Mouse (Mus musculus) heart, embryonic 15.5 days (tissue): ENCODE results near the gene BC024978. TPM values are rescaled to one million over a fixed set of nuclear protein-coding genes. Genes with fewer than 3 reads are reported as not detected.

Experiments
- ATAC-seq: fragments of 200-750 bp; cut with Nextera tagmentation; replicated peaks from 2 replicates; pipeline ENCODE4 v1.8.0; 2017; ENCODE audit warnings: low read depth, moderate TSS enrichment; ENCODE audit not compliant: insufficient number of reproducible peaks, insufficient read depth, low FRiP score
- H3K27ac ChIP-seq: fragments of 300-500 bp; sonication (generic); 2 replicates; pipeline ENCODE4 v1.5.1; 2015; ENCODE audit warnings: mild to moderate bottlenecking, inconsistent platforms
- H3K27me3 ChIP-seq: fragments of 300-500 bp; sonication (generic); 2 replicates; pipeline ENCODE4 v1.6.1; 2015; ENCODE audit warnings: inconsistent platforms
- H3K36me3 ChIP-seq: fragments of 300-500 bp; sonication (generic); 2 replicates; pipeline ENCODE4 v1.6.1; 2015; ENCODE audit warnings: mild to moderate bottlenecking, inconsistent platforms
- H3K4me1 ChIP-seq: fragments of 300-500 bp; sonication (generic); replicated peaks from 2 replicates; pipeline ENCODE4 v1.6.1; 2015; ENCODE audit warnings: inconsistent platforms
- H3K4me2 ChIP-seq: fragments of 300-500 bp; sonication (generic); 2 replicates; pipeline ENCODE4 v1.6.1; 2015; ENCODE audit warnings: inconsistent platforms, mild to moderate bottlenecking, moderate library complexity
- H3K4me3 ChIP-seq: fragments of 300-500 bp; sonication (generic); 2 replicates; pipeline ENCODE4 v1.5.1; 2015; ENCODE audit warnings: mild to moderate bottlenecking, inconsistent platforms
- H3K9ac ChIP-seq: fragments of 300-500 bp; sonication (generic); 2 replicates; pipeline ENCODE4 v1.6.1; 2015; ENCODE audit warnings: mild to moderate bottlenecking, inconsistent platforms
- H3K9me3 ChIP-seq: fragments of 300-500 bp; sonication (generic); replicated peaks from 2 replicates; pipeline ENCODE4 v1.6.1; 2016; ENCODE audit warnings: inconsistent platforms
- WGBS: fragments of 180-500 bp; shearing (Covaris S2); methylation state at CpG from one replicate; pipeline ENCODE4 v1.1.7; 2015; ENCODE audit warnings: mixed read lengths; 5-methylcytosine and 5-hydroxymethylcytosine counted together
- polyA plus RNA-seq: library from polyadenylated mRNA; unstranded; fragments of >200 nt; fragmentation: Nextera tagmentation; extraction: Ambion mirVana; gene quantifications from 2 replicates; pipeline ENCODE4 v1.2.1, GENCODE M21; 2015

BC024978 gene
- polyA plus RNA-seq, 1 experiment from 2014 or later: 2.6 TPM

DNA sequence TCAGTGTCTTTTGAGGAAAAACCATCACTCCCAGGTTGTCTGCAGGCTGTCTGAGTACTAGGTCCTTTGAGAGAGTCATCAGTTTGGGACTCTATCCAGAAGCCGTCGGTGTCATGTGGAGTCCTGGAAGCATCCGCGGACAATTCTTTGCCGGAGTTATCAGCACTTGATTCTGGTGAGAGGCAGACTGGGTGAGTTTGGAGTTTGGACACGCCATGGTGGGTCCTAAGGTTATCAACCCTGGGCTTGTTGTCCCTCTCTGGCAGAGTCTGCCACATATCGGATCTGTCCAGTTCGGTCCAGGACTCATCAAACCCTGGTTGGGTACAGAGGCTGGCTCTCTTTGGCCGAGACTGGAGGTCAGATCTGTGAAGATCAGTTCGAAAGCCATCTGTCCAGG lies 32.1 kb downstream of the BC024978 start:
- no peaks in the 10 kb centered on the region for H3K9me3 ChIP-seq
- WGBS: 1% methylated on average over 10 of the region's 10 CpGs
- H3K27me3 ChIP-seq: no peaks in the 10 kb centered on the region
- H3K4me1 ChIP-seq: peaks cover 48% of the 10 kb centered on the region
- no peaks in the 10 kb centered on the region for H3K36me3 ChIP-seq
- ATAC-seq: no peak
- peak overlapping the region; percentile 96 for H3K4me3 ChIP-seq
- peak overlapping the region; percentile 92 for H3K27ac ChIP-seq
- H3K9ac ChIP-seq: peak overlapping the region; percentile 89
- H3K4me2 ChIP-seq: peak overlapping the region; percentile 77

DNA sequence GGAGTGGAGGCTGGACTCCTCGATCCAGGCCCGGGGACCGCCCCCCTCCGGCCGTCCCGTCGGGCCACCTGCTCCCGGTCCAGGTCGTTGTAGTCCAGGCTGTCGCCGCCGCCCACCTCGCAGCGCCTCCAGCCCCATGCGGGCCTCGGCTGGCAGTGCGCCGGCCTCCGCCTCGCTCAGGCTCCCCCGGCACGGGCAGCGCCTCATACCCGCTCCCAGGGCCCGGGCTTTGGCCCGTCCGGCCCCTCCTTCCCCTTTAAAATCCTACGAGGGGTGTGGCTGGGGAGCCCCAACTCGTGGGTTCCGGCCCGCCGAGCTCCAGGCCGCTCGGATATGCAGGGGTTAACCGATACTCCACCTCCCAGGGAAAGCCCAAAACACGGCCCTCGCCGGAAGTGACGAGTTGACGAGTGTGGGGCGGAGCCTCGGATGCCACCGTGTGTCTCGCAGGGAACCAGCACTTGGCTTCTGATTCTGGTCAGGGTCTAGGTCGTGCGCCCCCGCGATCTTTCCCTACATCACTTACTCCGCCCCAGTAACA lies 32.8 kb downstream of the BC024978 start, which contains the start of gene Itpkc:
Itpkc (minus strand) TSS at position 381 of the 541 bp plus-strand sequence.
- peak within 1 kb of the TSS; percentile 77 for H3K4me2 ChIP-seq
- H3K9me3 ChIP-seq: no peaks in the 10 kb centered on the region
- H3K27me3 ChIP-seq: no peaks in the 10 kb centered on the region
- H3K36me3 ChIP-seq: no peaks in the 10 kb centered on the region
- H3K9ac ChIP-seq: peak within 1 kb of the TSS; percentile 89
- H3K27ac ChIP-seq: peak within 1 kb of the TSS; percentile 92
- ATAC-seq: peak; percentile 82
- H3K4me1 ChIP-seq: peaks cover 51% of the 10 kb centered on the region
- peak within 1 kb of the TSS; percentile 96 for H3K4me3 ChIP-seq
- WGBS: under 1% methylated on average over 49 of the region's 49 CpGs

DNA sequence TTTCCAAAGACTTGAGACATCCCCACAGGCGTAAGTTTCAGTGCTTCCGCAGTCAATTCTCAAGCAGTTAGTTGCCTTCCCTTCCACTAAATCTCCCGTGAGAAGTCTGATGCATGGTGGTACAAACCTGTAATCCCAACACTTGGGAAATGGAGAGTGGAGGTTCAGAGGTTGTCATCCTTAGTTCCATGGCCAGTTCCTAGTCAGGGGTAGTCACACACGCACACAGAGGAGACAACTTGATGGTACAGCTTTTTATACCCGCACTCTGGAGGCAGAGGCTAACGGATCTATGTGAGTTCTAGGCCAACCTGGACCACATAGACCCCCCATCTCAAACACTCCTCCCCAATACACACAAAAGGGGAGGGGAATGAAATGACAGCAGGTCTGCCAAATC lies 33.3 kb downstream of the BC024978 start:
- no peaks in the 10 kb centered on the region for H3K27me3 ChIP-seq
- 19% methylated on average over 6 of the region's 6 CpGs for WGBS
- peak overlapping the region; percentile 77 for H3K4me2 ChIP-seq
- ATAC-seq: no peak
- no peaks in the 10 kb centered on the region for H3K36me3 ChIP-seq
- peak overlapping the region; percentile 92 for H3K27ac ChIP-seq
- H3K9me3 ChIP-seq: no peaks in the 10 kb centered on the region
- H3K9ac ChIP-seq: peak overlapping the region; percentile 89
- peak overlapping the region; percentile 96 for H3K4me3 ChIP-seq
- H3K4me1 ChIP-seq: peaks cover 56% of the 10 kb centered on the region

DNA sequence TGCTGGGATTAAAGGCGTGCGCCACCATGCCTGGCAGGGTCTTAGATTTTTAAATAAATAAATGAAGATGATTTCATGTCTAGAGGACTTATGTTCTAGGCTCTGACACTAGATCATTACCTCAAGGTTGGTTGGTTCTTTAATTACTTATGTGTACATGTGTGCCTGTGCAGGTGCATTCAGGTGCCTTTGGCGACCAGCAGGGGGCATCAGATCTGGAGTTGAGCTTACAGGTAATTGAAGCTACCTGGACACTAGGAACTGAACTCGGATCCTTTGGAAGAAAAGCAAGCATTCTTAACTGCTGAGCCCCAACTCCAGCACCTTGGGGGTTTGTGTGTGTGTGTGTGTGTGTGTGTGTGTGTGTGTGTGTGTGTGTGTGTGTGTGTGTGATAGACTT lies 35.2 kb downstream of the BC024978 start:
- ATAC-seq: no peak
- no peaks in the 10 kb centered on the region for H3K27me3 ChIP-seq
- no peak overlapping the region for H3K9ac ChIP-seq
- H3K4me3 ChIP-seq: no peak overlapping the region
- H3K9me3 ChIP-seq: no peaks in the 10 kb centered on the region
- no peak overlapping the region for H3K4me2 ChIP-seq
- peaks cover 42% of the 10 kb centered on the region for H3K4me1 ChIP-seq
- no peaks in the 10 kb centered on the region for H3K36me3 ChIP-seq
- no peak overlapping the region for H3K27ac ChIP-seq
- WGBS: 67% methylated on average over 4 of the region's 4 CpGs

DNA sequence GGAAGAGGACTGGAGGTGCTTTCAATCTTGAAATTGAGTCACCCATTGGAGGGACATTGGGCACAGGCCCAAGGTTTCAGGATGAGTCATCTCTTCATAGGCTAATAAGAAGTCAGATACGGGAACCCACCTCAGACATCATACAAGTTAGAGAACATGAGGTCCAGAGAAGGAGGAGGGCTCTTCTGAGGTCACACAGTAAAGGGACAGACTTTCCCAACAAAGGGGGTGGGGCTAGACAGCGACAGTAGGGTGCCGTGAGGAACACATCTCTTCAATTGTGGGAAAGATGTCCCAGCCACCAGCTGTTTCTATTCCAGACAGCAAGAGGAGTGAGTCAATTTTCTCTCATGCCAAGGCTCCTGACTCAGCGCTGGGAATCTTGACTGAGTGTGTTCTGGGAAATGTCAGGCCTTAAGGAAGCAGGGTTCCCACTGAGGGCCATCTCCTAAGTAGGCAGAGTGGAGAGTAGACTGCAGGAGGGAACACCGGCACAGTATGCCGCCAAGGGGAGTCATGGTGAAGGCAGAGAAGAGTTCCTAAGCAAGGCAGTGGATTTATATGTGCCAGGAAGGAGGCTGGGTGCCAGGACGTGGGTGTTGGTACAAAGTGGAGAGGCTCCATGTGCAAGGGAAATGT lies 36.2 kb downstream of the BC024978 start:
- Histone ChIP-seq H3K27ac (peak overlapping the region; percentile 34; the same call in 1 of the 2 replicates), H3K4me2 (peak overlapping the region; percentile 75; the same call in 1 of the 2 replicates), H3K4me1 (peaks cover 32% of the 10 kb centered on the region), H3K4me3 (no peak overlapping the region; the same call in 1 of the 2 replicates), H3K27me3 (no peaks in the 10 kb centered on the region), H3K9me3 (no peaks in the 10 kb centered on the region), H3K36me3 (no peaks in the 10 kb centered on the region), H3K9ac (no peak overlapping the region)
- no peak for ATAC-seq
- 63% methylated on average over 7 of the region's 7 CpGs for WGBS

DNA sequence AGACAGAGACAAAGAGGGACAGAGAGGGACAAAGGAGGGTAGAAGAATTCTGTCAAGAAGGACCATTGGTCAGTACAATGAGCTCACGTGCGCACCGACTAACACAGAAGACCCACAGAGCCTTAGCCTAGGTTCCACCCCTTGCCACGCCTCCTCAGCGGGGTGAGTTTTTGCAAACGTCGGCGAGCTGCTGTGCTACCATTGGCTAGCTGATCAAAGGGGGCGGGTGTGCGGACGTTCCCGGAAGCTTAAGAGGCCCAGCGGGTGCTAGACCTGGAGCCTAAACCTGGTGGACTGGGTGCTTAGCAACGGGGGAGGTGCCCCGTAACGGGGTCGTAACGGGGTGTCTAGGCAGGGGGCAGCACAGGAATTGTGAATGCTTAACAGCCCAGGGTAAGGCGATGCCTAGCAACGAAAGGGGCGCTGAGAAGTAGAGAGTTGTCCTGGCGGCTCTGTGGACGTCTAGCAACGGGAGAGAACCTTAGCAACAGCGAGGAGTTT lies 37.2 kb downstream of the BC024978 start, which contains the start of gene Coq8b:
Coq8b (plus strand) TSS at position 243 of the 501 bp plus-strand sequence.
- H3K4me2 ChIP-seq: peak within 1 kb of the TSS; percentile 75
- peaks cover 22% of the 10 kb centered on the region for H3K4me1 ChIP-seq
- peak within 1 kb of the TSS; percentile 55 for H3K9ac ChIP-seq
- ATAC-seq: peak; percentile 90
- no peaks in the 10 kb centered on the region for H3K9me3 ChIP-seq
- H3K36me3 ChIP-seq: no peaks in the 10 kb centered on the region; the same call in 1 of the 2 replicates
- H3K4me3 ChIP-seq: peak within 1 kb of the TSS; percentile 69
- under 1% methylated on average over 25 of the region's 25 CpGs for WGBS
- H3K27ac ChIP-seq: peak within 1 kb of the TSS; percentile 48
- no peaks in the 10 kb centered on the region for H3K27me3 ChIP-seq

DNA sequence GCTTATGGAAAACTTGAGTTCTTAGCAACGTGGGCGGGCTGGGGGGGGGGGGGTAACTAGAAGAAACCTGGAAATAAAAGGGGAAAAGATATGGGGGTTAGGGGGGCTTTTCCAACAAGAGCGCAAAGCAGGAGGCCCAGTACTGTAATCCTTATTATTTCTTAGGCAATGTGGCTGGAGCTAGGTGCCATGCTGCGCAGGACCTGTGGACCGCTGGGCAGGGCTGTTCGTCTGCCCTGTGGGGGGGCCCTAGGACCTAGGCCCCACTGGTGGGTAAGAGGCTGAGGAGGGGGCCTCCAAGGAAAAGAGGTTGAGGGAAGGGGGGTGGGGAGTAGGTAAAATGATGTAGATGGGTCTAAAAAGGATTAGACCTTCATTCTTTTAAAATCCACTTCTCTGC lies 37.7 kb downstream of the BC024978 start:
- Histone ChIP-seq H3K4me3 (peak overlapping the region; percentile 69), H3K4me1 (peaks cover 21% of the 10 kb centered on the region), H3K9me3 (no peaks in the 10 kb centered on the region), H3K27me3 (no peaks in the 10 kb centered on the region), H3K9ac (peak overlapping the region; percentile 55), H3K4me2 (peak overlapping the region; percentile 75), H3K27ac (peak overlapping the region; percentile 48), H3K36me3 (no peaks in the 10 kb centered on the region; the same call in 1 of the 2 replicates)
- no peak for ATAC-seq
- WGBS: 4% methylated on average over 6 of the region's 6 CpGs

DNA sequence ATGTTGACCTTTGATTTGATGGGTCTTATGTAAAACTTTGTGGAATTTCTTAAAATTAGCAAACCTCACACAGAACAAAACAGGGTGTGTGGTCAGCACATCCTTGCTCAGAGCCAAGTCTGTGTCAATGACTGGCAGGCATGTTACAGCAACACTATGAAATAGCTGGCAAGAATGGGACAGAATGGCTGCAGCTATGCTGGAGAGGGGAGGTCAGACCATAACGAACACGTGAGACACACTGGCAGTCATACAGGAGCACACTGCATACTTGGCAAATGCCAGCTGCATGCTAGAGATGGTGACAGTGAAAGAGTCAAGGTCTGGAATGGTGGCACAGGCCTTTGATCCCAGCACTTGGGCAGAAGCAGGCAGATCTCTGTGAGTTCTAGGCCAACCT lies 40.1 kb downstream of the BC024978 start:
- H3K4me2 ChIP-seq: no peak overlapping the region
- 73% methylated on average over 2 of the region's 2 CpGs for WGBS
- ATAC-seq: no peak
- H3K36me3 ChIP-seq: peaks cover 4% of the 10 kb centered on the region; the same call in 1 of the 2 replicates
- H3K27me3 ChIP-seq: no peaks in the 10 kb centered on the region
- H3K9ac ChIP-seq: no peak overlapping the region
- H3K27ac ChIP-seq: no peak overlapping the region
- H3K4me3 ChIP-seq: no peak overlapping the region
- no peaks in the 10 kb centered on the region for H3K9me3 ChIP-seq
- peaks cover 18% of the 10 kb centered on the region for H3K4me1 ChIP-seq

DNA sequence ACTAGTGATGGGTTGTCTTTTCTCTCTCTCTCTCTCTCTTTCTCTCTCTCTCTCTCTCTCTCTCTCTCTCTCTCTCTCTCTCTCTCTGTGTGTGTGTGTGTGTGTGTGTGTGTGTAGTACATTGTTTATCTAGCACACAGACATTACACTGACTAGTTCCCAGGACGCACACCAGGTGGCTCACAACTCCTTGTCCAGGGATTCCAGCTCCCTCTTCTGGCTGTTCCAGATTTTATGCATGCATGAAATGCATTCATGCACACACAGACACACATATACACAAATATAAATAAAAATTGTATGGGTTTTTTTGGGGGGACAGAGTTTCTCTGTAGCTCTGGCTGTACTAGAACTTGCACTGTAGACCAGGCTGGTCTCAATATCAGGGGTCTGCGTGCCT lies 41.9 kb downstream of the BC024978 start:
- ATAC-seq: no peak
- Histone ChIP-seq H3K4me3 (no peak overlapping the region), H3K4me2 (no peak overlapping the region), H3K4me1 (peaks cover 9% of the 10 kb centered on the region), H3K9me3 (no peaks in the 10 kb centered on the region), H3K9ac (no peak overlapping the region), H3K27me3 (no peaks in the 10 kb centered on the region), H3K36me3 (peaks cover 4% of the 10 kb centered on the region; the same call in 1 of the 2 replicates), H3K27ac (no peak overlapping the region)
- WGBS: 82% methylated on average over 2 of the region's 2 CpGs

DNA sequence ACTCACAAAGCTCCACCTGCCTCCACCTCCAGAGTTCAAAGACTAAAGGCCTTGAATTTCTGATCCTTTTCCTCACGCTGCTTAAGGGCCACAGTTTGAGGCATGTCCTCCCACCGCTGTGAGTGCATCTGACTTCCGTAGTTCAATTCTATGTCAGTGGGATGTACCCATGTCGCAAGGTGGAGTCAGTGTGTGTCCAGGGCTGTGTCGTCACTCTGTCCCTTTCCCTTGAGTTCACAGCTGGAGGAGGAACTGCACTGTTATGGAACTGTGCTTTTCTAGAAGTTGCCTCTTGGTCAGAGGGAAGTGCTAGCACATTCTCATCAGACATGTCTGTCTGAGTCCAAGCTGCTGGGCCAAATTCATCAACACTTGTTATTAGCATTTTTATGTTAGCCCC lies 43.0 kb downstream of the BC024978 start:
- 89% methylated on average over 5 of the region's 5 CpGs for WGBS
- H3K4me2 ChIP-seq: no peak overlapping the region
- no peaks in the 10 kb centered on the region for H3K27me3 ChIP-seq
- ATAC-seq: no peak
- no peak overlapping the region for H3K4me3 ChIP-seq
- no peaks in the 10 kb centered on the region for H3K9me3 ChIP-seq
- H3K36me3 ChIP-seq: peaks cover 8% of the 10 kb centered on the region
- peaks cover 3% of the 10 kb centered on the region for H3K4me1 ChIP-seq
- no peak overlapping the region for H3K9ac ChIP-seq
- no peak overlapping the region for H3K27ac ChIP-seq

DNA sequence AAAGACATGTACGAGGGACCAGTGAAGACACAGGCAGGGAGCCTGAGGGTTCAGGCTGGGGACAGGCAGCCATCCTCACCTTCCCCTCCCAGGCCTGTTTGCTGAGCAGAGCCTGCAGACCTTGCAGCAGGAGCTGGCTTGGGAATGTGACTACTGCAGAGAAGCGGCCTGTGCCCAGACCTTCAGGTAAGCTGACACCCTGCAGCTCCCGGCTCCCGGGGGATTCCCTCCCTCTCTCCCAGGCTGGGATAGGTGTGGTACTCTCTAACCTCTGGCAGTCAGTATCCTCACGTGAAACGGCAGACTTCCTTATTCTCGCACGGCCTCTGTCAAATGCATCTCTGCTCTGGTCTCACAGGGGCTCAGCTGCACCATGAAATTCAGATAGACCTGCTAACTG lies 47.6 kb downstream of the BC024978 start:
- ATAC-seq: no peak
- Histone ChIP-seq H3K4me1 (no peaks in the 10 kb centered on the region), H3K4me3 (no peak overlapping the region), H3K27ac (no peak overlapping the region), H3K27me3 (no peaks in the 10 kb centered on the region), H3K4me2 (no peak overlapping the region), H3K36me3 (peaks cover 12% of the 10 kb centered on the region), H3K9me3 (no peaks in the 10 kb centered on the region), H3K9ac (no peak overlapping the region)
- 59% methylated on average over 8 of the region's 8 CpGs for WGBS
